Mouse (Mus musculus): ENCODE results near the gene BC048679. TPM values are rescaled to one million over a fixed set of nuclear protein-coding genes. Genes with fewer than 3 reads are reported as not detected.

Gene BC048679
- polyA plus RNA-seq (2011; ENCODE audit: insufficient read depth, insufficient read length, low read depth, missing spikeins): not detected in 2 replicates

GRCm38 (mm10) chr7:81498181-81498580, at the start of gene BC048679:
TSS of gene BC048679 (minus strand) at chr7:81498281.
- Histone ChIP-seq H3K9ac (ENCODE audit: low read depth, poor library complexity, severe bottlenecking) (no peak within 1 kb of the TSS), H3K27ac (ENCODE audit: insufficient read depth, low read length) (no peak within 1 kb of the TSS), H3K9me3 (replicated peaks; ENCODE audit: control insufficient read depth, insufficient read depth, low read length, poor library complexity, severe bottlenecking) (no peaks in the 10 kb centered on the region), H3K36me3 (ENCODE audit: control insufficient read depth, insufficient read depth, low read length, poor library complexity, severe bottlenecking) (no peaks in the 10 kb centered on the region), H3K4me3 (ENCODE audit: low read depth, low read length) (no peak within 1 kb of the TSS), H3K4me1 (ENCODE audit: control insufficient read depth, insufficient read depth, low read length) (peaks cover 8% of the 10 kb centered on the region), H3K27me3 (ENCODE audit: control insufficient read depth, insufficient read depth, low read length, poor library complexity, severe bottlenecking) (no peaks in the 10 kb centered on the region)
- TF ChIP-seq EP300 (IDR thresholded peaks at IDR 0.05; ENCODE audit: insufficient read depth, low read depth, low read length): no peak
- no peak for TF ChIP-seq POLR2A (IDR thresholded peaks at IDR 0.05; ENCODE audit: insufficient read depth, low read length)
- TF ChIP-seq CTCF (IDR thresholded peaks at IDR 0.05; ENCODE audit: low read depth, low read length): no peak

GRCm38 (mm10) chr7:81542934-81543333, 44.9 kb upstream of the BC048679 start:
- Histone ChIP-seq H3K27ac (ENCODE audit: insufficient read depth, low read length) (no peak overlapping the region), H3K36me3 (ENCODE audit: control insufficient read depth, insufficient read depth, low read length, poor library complexity, severe bottlenecking) (no peaks in the 10 kb centered on the region), H3K9ac (ENCODE audit: low read depth, poor library complexity, severe bottlenecking) (no peak overlapping the region), H3K27me3 (ENCODE audit: control insufficient read depth, insufficient read depth, low read length, poor library complexity, severe bottlenecking) (no peaks in the 10 kb centered on the region), H3K4me1 (ENCODE audit: control insufficient read depth, insufficient read depth, low read length) (peaks cover 1% of the 10 kb centered on the region), H3K4me3 (ENCODE audit: low read depth, low read length) (no peak overlapping the region), H3K9me3 (replicated peaks; ENCODE audit: control insufficient read depth, insufficient read depth, low read length, poor library complexity, severe bottlenecking) (no peaks in the 10 kb centered on the region)
- TF ChIP-seq EP300 (IDR thresholded peaks at IDR 0.05; ENCODE audit: insufficient read depth, low read depth, low read length) (no peak), POLR2A (IDR thresholded peaks at IDR 0.05; ENCODE audit: insufficient read depth, low read length) (no peak), CTCF (IDR thresholded peaks at IDR 0.05; ENCODE audit: low read depth, low read length) (no peak)

GRCm38 (mm10) chr7:81541924-81542524, 43.9 kb upstream of the BC048679 start:
- no peak overlapping the region for H3K9ac ChIP-seq (ENCODE audit: low read depth, poor library complexity, severe bottlenecking)
- no peak overlapping the region for H3K27ac ChIP-seq (ENCODE audit: insufficient read depth, low read length)
- H3K4me3 ChIP-seq (ENCODE audit: low read depth, low read length): no peak overlapping the region
- no peaks in the 10 kb centered on the region for H3K36me3 ChIP-seq (ENCODE audit: control insufficient read depth, insufficient read depth, low read length, poor library complexity, severe bottlenecking)
- no peaks in the 10 kb centered on the region for H3K9me3 ChIP-seq (replicated peaks; ENCODE audit: control insufficient read depth, insufficient read depth, low read length, poor library complexity, severe bottlenecking)
- TF ChIP-seq POLR2A (IDR thresholded peaks at IDR 0.05; ENCODE audit: insufficient read depth, low read length) (no peak), EP300 (IDR thresholded peaks at IDR 0.05; ENCODE audit: insufficient read depth, low read depth, low read length) (no peak), CTCF (IDR thresholded peaks at IDR 0.05; ENCODE audit: low read depth, low read length) (no peak)
- H3K27me3 ChIP-seq (ENCODE audit: control insufficient read depth, insufficient read depth, low read length, poor library complexity, severe bottlenecking): no peaks in the 10 kb centered on the region
- H3K4me1 ChIP-seq (ENCODE audit: control insufficient read depth, insufficient read depth, low read length): peaks cover 5% of the 10 kb centered on the region

- TF ChIP-seq EP300 (IDR thresholded peaks at IDR 0.05; ENCODE audit: insufficient read depth, low read depth, low read length): no peak
- H3K27ac ChIP-seq (ENCODE audit: insufficient read depth, low read length): no peak overlapping the region
These were observed 42.9 kb upstream of the BC048679 start for GRCm38 (mm10) chr7:81540999-81541398.

GRCm38 (mm10) chr7:81539565-81539964, 41.5 kb upstream of the BC048679 start:
- Histone ChIP-seq H3K36me3 (ENCODE audit: control insufficient read depth, insufficient read depth, low read length, poor library complexity, severe bottlenecking) (no peaks in the 10 kb centered on the region), H3K9me3 (replicated peaks; ENCODE audit: control insufficient read depth, insufficient read depth, low read length, poor library complexity, severe bottlenecking) (no peaks in the 10 kb centered on the region), H3K4me3 (ENCODE audit: low read depth, low read length) (no peak overlapping the region), H3K4me1 (ENCODE audit: control insufficient read depth, insufficient read depth, low read length) (peaks cover 6% of the 10 kb centered on the region), H3K27me3 (ENCODE audit: control insufficient read depth, insufficient read depth, low read length, poor library complexity, severe bottlenecking) (no peaks in the 10 kb centered on the region), H3K27ac (ENCODE audit: insufficient read depth, low read length) (no peak overlapping the region), H3K9ac (ENCODE audit: low read depth, poor library complexity, severe bottlenecking) (no peak overlapping the region)
- no peak for TF ChIP-seq EP300 (IDR thresholded peaks at IDR 0.05; ENCODE audit: insufficient read depth, low read depth, low read length)
- no peak for TF ChIP-seq CTCF (IDR thresholded peaks at IDR 0.05; ENCODE audit: low read depth, low read length)
- TF ChIP-seq POLR2A (IDR thresholded peaks at IDR 0.05; ENCODE audit: insufficient read depth, low read length): no peak

More at GRCm38 (mm10) chr7:81540999-81541398, 42.9 kb upstream of the BC048679 start:
- Histone ChIP-seq H3K27me3 (ENCODE audit: control insufficient read depth, insufficient read depth, low read length, poor library complexity, severe bottlenecking) (no peaks in the 10 kb centered on the region), H3K4me3 (ENCODE audit: low read depth, low read length) (no peak overlapping the region), H3K36me3 (ENCODE audit: control insufficient read depth, insufficient read depth, low read length, poor library complexity, severe bottlenecking) (no peaks in the 10 kb centered on the region), H3K9me3 (replicated peaks; ENCODE audit: control insufficient read depth, insufficient read depth, low read length, poor library complexity, severe bottlenecking) (no peaks in the 10 kb centered on the region), H3K9ac (ENCODE audit: low read depth, poor library complexity, severe bottlenecking) (no peak overlapping the region), H3K4me1 (ENCODE audit: control insufficient read depth, insufficient read depth, low read length) (peaks cover 6% of the 10 kb centered on the region)

- Histone ChIP-seq H3K36me3 (ENCODE audit: control insufficient read depth, insufficient read depth, low read length, poor library complexity, severe bottlenecking) (no peaks in the 10 kb centered on the region), H3K27ac (ENCODE audit: insufficient read depth, low read length) (no peak overlapping the region), H3K9ac (ENCODE audit: low read depth, poor library complexity, severe bottlenecking) (no peak overlapping the region), H3K9me3 (replicated peaks; ENCODE audit: control insufficient read depth, insufficient read depth, low read length, poor library complexity, severe bottlenecking) (peaks cover 4% of the 10 kb centered on the region), H3K27me3 (ENCODE audit: control insufficient read depth, insufficient read depth, low read length, poor library complexity, severe bottlenecking) (no peaks in the 10 kb centered on the region), H3K4me3 (ENCODE audit: low read depth, low read length) (no peak overlapping the region), H3K4me1 (ENCODE audit: control insufficient read depth, insufficient read depth, low read length) (peaks cover 6% of the 10 kb centered on the region)
- no peak for TF ChIP-seq EP300 (IDR thresholded peaks at IDR 0.05; ENCODE audit: insufficient read depth, low read depth, low read length)
- TF ChIP-seq POLR2A (IDR thresholded peaks at IDR 0.05; ENCODE audit: insufficient read depth, low read length): no peak
- TF ChIP-seq CTCF (IDR thresholded peaks at IDR 0.05; ENCODE audit: low read depth, low read length): no peak
These were observed 40.1 kb upstream of the BC048679 start for GRCm38 (mm10) chr7:81538070-81538675.
